Mouse (Mus musculus): ENCODE results near the gene Clps. TPM values are rescaled to one million over a fixed set of nuclear protein-coding genes. Genes with fewer than 3 reads are reported as not detected.
"Not testable (repeated sequence)": the region's sequence is repeated elsewhere in the genome, so short reads cannot be mapped to it uniquely, and the experiment has no call there.

Gene Clps
- polyA plus RNA-seq, 1 experiment from 2014 or later: not detected

GRCm38 (mm10) chr17:28561613-28562012 is 1.0 kb upstream of the Clps start:
- no peak overlapping the region for H3K27ac ChIP-seq (ENCODE audit: low read depth, low read length)
- ATAC-seq: no peak
- no peaks in the 10 kb centered on the region for H3K9me3 ChIP-seq (ENCODE audit: control insufficient read depth, low read length)
- 68% methylated on average over 7 of the region's 7 CpGs for WGBS
- H3K4me3 ChIP-seq (ENCODE audit: low read length): no peak overlapping the region
- no peaks in the 10 kb centered on the region for H3K36me3 ChIP-seq (ENCODE audit: control insufficient read depth, insufficient read depth, low read length)
- H3K27me3 ChIP-seq (replicated peaks; ENCODE audit: control insufficient read depth, insufficient read depth, low read length): no peaks in the 10 kb centered on the region
- H3K4me1 ChIP-seq (ENCODE audit: control insufficient read depth, insufficient read depth, low read depth, low read length): no peaks in the 10 kb centered on the region; the same call in 1 of the 2 replicates
- H3K4me2 ChIP-seq (ENCODE audit: low read length): no peak overlapping the region
- no peak overlapping the region for H3K9ac ChIP-seq (ENCODE audit: low read depth, low read length)

DNA sequence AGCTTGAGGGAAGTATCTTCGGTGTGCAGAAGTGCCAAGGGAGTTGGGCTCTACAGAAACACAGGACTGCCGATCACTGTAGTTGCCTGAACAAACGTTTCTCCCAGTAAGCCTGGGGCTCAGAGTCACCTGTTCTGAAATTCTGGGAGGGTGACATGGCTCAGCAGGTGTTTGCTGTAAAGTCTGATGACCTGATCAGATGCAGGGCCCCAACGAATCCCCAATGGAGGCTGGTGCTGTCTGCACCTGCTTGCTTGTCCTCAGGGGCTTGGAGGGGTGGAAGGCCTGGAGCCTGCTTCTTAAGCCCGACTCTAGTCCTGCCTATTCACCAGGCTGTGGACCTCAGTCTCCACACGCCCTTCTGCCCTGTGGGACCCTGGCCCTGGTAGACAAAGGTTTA is 2.8 kb downstream of the Clps start:
- Histone ChIP-seq H3K4me1 (ENCODE audit: control insufficient read depth, insufficient read depth, low read depth, low read length) (no peaks in the 10 kb centered on the region; the same call in none of the 2 replicates), H3K27me3 (replicated peaks; ENCODE audit: control insufficient read depth, insufficient read depth, low read length) (no peaks in the 10 kb centered on the region), H3K4me2 (ENCODE audit: low read length) (no peak overlapping the region), H3K36me3 (ENCODE audit: control insufficient read depth, insufficient read depth, low read length) (no peaks in the 10 kb centered on the region), H3K27ac (ENCODE audit: low read depth, low read length) (no peak overlapping the region), H3K4me3 (ENCODE audit: low read length) (no peak overlapping the region), H3K9me3 (ENCODE audit: control insufficient read depth, low read length) (no peaks in the 10 kb centered on the region), H3K9ac (ENCODE audit: low read depth, low read length) (no peak overlapping the region)
- WGBS: 81% methylated on average over 6 of the region's 6 CpGs
- ATAC-seq: no peak

DNA sequence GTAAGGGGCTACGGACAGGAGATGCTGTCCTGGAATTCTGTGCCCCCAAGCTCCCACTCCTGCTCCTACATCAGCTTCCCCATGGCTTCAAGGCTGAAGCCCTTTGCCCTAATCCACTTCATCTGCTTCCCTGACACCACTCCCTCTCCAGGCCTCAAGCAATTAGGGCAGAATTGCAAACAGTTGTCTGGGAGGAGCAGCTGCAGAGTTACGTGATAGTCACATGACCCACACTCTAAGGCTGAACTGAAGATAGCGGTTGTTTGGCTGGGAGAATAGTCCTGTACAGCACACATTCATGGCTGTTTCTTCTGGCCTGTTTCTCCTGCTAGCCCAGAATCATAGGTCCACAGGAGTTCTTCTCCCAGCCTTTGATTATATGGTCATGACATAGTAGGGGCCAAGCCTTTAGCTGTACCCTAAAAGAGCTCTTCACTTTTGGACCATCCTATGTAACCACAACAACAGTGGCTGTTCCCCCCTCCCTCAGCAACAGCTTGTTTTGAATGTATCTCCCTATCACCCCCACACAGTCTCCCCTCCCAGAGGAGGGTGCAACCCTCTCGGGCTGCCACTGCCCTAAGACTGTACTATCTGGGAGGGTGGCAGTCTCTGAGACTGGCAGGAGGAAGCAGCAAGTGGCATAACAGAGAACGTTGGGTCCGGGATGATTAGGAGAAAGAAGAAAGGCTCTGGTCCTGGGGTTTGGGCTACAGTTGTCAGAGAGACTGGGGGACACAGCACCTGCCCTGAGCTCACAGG is 3.8 kb downstream of the Clps start:
- Histone ChIP-seq H3K36me3 (ENCODE audit: control insufficient read depth, insufficient read depth, low read length) (no peaks in the 10 kb centered on the region), H3K4me3 (ENCODE audit: low read length) (no peak overlapping the region), H3K9ac (ENCODE audit: low read depth, low read length) (no peak overlapping the region), H3K9me3 (ENCODE audit: control insufficient read depth, low read length) (no peaks in the 10 kb centered on the region), H3K4me2 (ENCODE audit: low read length) (no peak overlapping the region), H3K27me3 (replicated peaks; ENCODE audit: control insufficient read depth, insufficient read depth, low read length) (no peaks in the 10 kb centered on the region), H3K27ac (ENCODE audit: low read depth, low read length) (no peak overlapping the region), H3K4me1 (ENCODE audit: control insufficient read depth, insufficient read depth, low read depth, low read length) (no peaks in the 10 kb centered on the region; the same call in none of the 2 replicates)
- WGBS: 50% methylated on average over 6 of the region's 6 CpGs
- ATAC-seq: no peak

DNA sequence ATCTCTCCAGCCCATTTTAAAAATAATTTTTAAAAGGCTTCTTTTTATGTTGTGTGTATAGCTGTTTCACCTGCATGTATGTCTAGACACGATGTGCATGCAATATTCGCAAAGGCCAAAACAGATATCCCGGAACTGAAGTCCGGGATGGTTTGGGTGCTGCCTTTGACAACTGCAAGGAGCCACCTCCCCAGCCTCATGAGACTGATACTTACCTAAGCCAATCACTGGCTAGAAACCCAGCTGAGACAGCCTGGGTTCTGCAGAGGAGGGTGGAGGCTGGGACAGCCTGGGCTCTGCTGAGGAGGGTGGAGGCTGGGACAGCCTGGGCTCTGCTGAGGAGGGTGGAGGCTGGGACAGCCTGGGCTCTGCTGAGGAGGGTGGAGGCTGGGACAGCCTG is 6.5 kb downstream of the Clps start:
- not testable (repeated sequence) for H3K4me3 ChIP-seq (ENCODE audit: low read length); H3K4me1 ChIP-seq (ENCODE audit: control insufficient read depth, insufficient read depth, low read depth, low read length); ATAC-seq; H3K9ac ChIP-seq (ENCODE audit: low read depth, low read length); H3K36me3 ChIP-seq (ENCODE audit: control insufficient read depth, insufficient read depth, low read length); H3K9me3 ChIP-seq (ENCODE audit: control insufficient read depth, low read length); H3K4me2 ChIP-seq (ENCODE audit: low read length); H3K27ac ChIP-seq (ENCODE audit: low read depth, low read length); H3K27me3 ChIP-seq (replicated peaks; ENCODE audit: control insufficient read depth, insufficient read depth, low read length)
- WGBS: 89% methylated on average over 4 of the region's 4 CpGs

- Histone ChIP-seq H3K27ac (ENCODE audit: low read depth, low read length) (no peak overlapping the region), H3K9ac (ENCODE audit: low read depth, low read length) (no peak overlapping the region), H3K9me3 (ENCODE audit: control insufficient read depth, low read length) (no peaks in the 10 kb centered on the region), H3K4me2 (ENCODE audit: low read length) (no peak overlapping the region), H3K36me3 (ENCODE audit: control insufficient read depth, insufficient read depth, low read length) (no peaks in the 10 kb centered on the region), H3K4me3 (ENCODE audit: low read length) (no peak overlapping the region), H3K4me1 (ENCODE audit: control insufficient read depth, insufficient read depth, low read depth, low read length) (no peaks in the 10 kb centered on the region; the same call in none of the 2 replicates), H3K27me3 (replicated peaks; ENCODE audit: control insufficient read depth, insufficient read depth, low read length) (no peaks in the 10 kb centered on the region)
- 8% methylated on average over 14 of the region's 14 CpGs for WGBS
- no peak for ATAC-seq
These were observed 7.3 kb downstream of the Clps start for GRCm38 (mm10) chr17:28553040-28553793.

DNA sequence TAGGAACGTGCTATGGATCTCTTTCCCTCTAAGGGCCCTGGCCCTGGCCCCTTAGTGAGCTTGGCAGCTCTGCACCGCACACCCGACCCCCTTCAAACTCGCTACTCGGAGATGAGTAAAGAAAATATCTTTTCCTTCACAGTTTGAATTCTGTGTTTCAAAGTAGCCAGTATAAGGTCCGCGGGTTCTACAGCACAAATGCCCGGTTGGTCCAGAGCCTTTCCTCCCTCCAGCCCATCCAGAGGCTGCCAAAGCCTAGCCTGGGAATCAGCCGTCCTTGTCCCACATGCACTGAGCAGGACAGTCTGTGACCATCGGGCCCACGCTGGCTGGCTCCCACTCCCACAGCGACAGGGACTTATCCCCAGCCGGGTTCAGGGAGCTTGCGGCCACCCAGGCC is 11.5 kb downstream of the Clps start, which contains the start of gene Clpsl2:
TSS of gene Clpsl2 (plus strand) at position 301 of the 400 bp plus-strand sequence.
- no peaks in the 10 kb centered on the region for H3K36me3 ChIP-seq (ENCODE audit: control insufficient read depth, insufficient read depth, low read length)
- ATAC-seq: no peak
- no peaks in the 10 kb centered on the region for H3K27me3 ChIP-seq (replicated peaks; ENCODE audit: control insufficient read depth, insufficient read depth, low read length)
- no peak within 1 kb of the TSS for H3K9ac ChIP-seq (ENCODE audit: low read depth, low read length)
- H3K4me2 ChIP-seq (ENCODE audit: low read length): no peak within 1 kb of the TSS
- H3K4me3 ChIP-seq (ENCODE audit: low read length): no peak within 1 kb of the TSS
- 76% methylated on average over 14 of the region's 14 CpGs for WGBS
- no peak within 1 kb of the TSS for H3K27ac ChIP-seq (ENCODE audit: low read depth, low read length)
- H3K9me3 ChIP-seq (ENCODE audit: control insufficient read depth, low read length): no peaks in the 10 kb centered on the region
- no peaks in the 10 kb centered on the region; the same call in 1 of the 2 replicates for H3K4me1 ChIP-seq (ENCODE audit: control insufficient read depth, insufficient read depth, low read depth, low read length)

- no peak overlapping the region for H3K4me2 ChIP-seq (ENCODE audit: low read length)
- no peak overlapping the region for H3K27ac ChIP-seq (ENCODE audit: low read depth, low read length)
- H3K4me3 ChIP-seq (ENCODE audit: low read length): no peak overlapping the region
- no peaks in the 10 kb centered on the region for H3K36me3 ChIP-seq (ENCODE audit: control insufficient read depth, insufficient read depth, low read length)
- 76% methylated on average over 11 of the region's 11 CpGs for WGBS
- no peak overlapping the region for H3K9ac ChIP-seq (ENCODE audit: low read depth, low read length)
- no peaks in the 10 kb centered on the region for H3K27me3 ChIP-seq (replicated peaks; ENCODE audit: control insufficient read depth, insufficient read depth, low read length)
- no peak for ATAC-seq
- no peaks in the 10 kb centered on the region for H3K9me3 ChIP-seq (ENCODE audit: control insufficient read depth, low read length)
- H3K4me1 ChIP-seq (ENCODE audit: control insufficient read depth, insufficient read depth, low read depth, low read length): no peaks in the 10 kb centered on the region; the same call in 1 of the 2 replicates
These were observed 12.0 kb downstream of the Clps start for GRCm38 (mm10) chr17:28548550-28548949.

- WGBS: 87% methylated on average over 1 of the region's 1 CpGs
- ATAC-seq: no peak
These were observed 13.6 kb downstream of the Clps start for GRCm38 (mm10) chr17:28546925-28547324.

GRCm38 (mm10) chr17:28537881-28538280 is 22.7 kb downstream of the Clps start:
- Histone ChIP-seq H3K9me3 (ENCODE audit: control insufficient read depth, low read length) (peaks cover 9% of the 10 kb centered on the region), H3K27ac (ENCODE audit: low read depth, low read length) (no peak overlapping the region), H3K36me3 (ENCODE audit: control insufficient read depth, insufficient read depth, low read length) (no peaks in the 10 kb centered on the region), H3K9ac (ENCODE audit: low read depth, low read length) (no peak overlapping the region), H3K4me1 (ENCODE audit: control insufficient read depth, insufficient read depth, low read depth, low read length) (no peaks in the 10 kb centered on the region), H3K4me2 (ENCODE audit: low read length) (no peak overlapping the region), H3K27me3 (replicated peaks; ENCODE audit: control insufficient read depth, insufficient read depth, low read length) (peaks cover 2% of the 10 kb centered on the region; the same call in 1 of the 2 replicates), H3K4me3 (ENCODE audit: low read length) (no peak overlapping the region)
- WGBS: 49% methylated on average over 12 of the region's 12 CpGs
- ATAC-seq: no peak

More at GRCm38 (mm10) chr17:28546925-28547324, 13.6 kb downstream of the Clps start:
- Histone ChIP-seq H3K9ac (ENCODE audit: low read depth, low read length) (no peak overlapping the region), H3K27ac (ENCODE audit: low read depth, low read length) (no peak overlapping the region), H3K4me1 (ENCODE audit: control insufficient read depth, insufficient read depth, low read depth, low read length) (no peaks in the 10 kb centered on the region), H3K27me3 (replicated peaks; ENCODE audit: control insufficient read depth, insufficient read depth, low read length) (no peaks in the 10 kb centered on the region), H3K4me2 (ENCODE audit: low read length) (no peak overlapping the region), H3K36me3 (ENCODE audit: control insufficient read depth, insufficient read depth, low read length) (no peaks in the 10 kb centered on the region), H3K9me3 (ENCODE audit: control insufficient read depth, low read length) (peaks cover under 1% of the 10 kb centered on the region; the same call in 1 of the 2 replicates), H3K4me3 (ENCODE audit: low read length) (no peak overlapping the region)

Measured in hindbrain, embryonic 16.5 days (tissue).